Mouse (Mus musculus) left cerebral cortex, adult 2 months (tissue): ENCODE measurements around the gene Lrrc4c. TPM values are rescaled to one million over a fixed set of nuclear protein-coding genes. Genes with fewer than 3 reads are reported as not detected.

Experiments used
- DNase-seq, 2 experiments: peaks; one replicate each; pipeline ENCODE4 v3.0.0; 2021 to 2022; ENCODE audit warnings: low spot score in 2 of 2, mixed read lengths in 1 of 2; ENCODE audit errors: extremely low spot score in 1 of 2
- H3K27ac ChIP-seq: fragments of 200-600 bp; 2 replicates; pipeline ENCODE4 v1.8.1; 2022
- H3K4me3 ChIP-seq: fragments of 200-600 bp; 2 replicates; pipeline ENCODE4 v1.8.1; 2022
- CTCF ChIP-seq: fragments of 200-600 bp; IDR thresholded peaks from 2 replicates; pipeline ENCODE4 v1.8.1; 2022; ENCODE audit warnings: antibody characterized with exemption, mild to moderate bottlenecking, moderate library complexity
- intact Hi-C: fragments of 180-260 bp; cut with DNase I; formaldehyde crosslinking; loops from one replicate; pipeline ENCODE4 v1.15.1; 2025
- total RNA-seq, 2 experiments: library from RNA; stranded (reverse); gene quantifications; 2 replicates each; pipeline ENCODE4 v1.2.3; 2021

Gene Lrrc4c
- total RNA-seq, 2 experiments from 2014 or later = 125 to 133 TPM

DNA sequence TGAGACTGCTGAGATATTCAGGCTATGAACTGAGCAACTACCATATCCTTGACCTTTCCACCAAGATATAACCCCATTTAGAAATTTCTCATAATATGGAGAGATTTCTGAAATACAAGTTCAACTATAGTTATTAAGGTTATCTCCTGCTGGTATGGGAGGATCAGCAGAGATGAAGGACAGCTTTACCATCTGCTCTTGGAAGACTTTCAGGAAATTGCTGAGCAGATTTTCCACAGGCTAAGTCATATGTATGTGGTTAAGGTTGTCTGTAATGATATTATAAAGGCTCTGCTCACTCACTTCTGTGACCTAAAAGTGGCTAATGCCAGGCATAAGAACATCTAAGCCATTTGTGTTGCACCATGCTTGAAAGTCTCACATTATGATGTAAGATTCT, 681.6 kb downstream of the Lrrc4c start:
- no peak for DNase-seq
- intact Hi-C loops = no loop called here

DNA sequence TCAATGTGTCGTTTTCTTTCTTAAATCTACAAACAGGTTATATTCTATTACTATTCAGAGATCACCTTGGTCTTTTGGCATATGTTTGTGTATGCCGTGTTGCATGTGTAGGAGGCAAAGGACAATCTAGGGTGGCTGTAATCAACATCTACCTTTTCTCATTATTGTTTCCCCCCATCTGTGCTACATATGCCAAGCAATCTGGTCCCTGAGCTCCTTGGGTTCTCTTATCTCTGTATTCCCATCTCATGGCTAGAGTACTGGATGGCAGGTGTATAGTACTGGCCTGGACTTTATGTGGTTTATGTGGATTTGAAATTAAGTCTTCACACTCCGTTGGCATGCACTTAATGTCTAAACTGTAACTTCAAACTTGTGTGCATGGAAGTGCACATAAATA, 700.4 kb downstream of the Lrrc4c start:
- TF ChIP-seq CTCF = no peak
- DNase-seq = no peak
- Histone ChIP-seq H3K27ac (no peak overlapping the region), H3K4me3 (no peak overlapping the region)
- intact Hi-C loops = no loop called here

More for the DNA sequence above, 681.6 kb downstream of the Lrrc4c start:
- H3K4me3 ChIP-seq = no peak overlapping the region
- no peak overlapping the region for H3K27ac ChIP-seq
- TF ChIP-seq CTCF = no peak

DNA sequence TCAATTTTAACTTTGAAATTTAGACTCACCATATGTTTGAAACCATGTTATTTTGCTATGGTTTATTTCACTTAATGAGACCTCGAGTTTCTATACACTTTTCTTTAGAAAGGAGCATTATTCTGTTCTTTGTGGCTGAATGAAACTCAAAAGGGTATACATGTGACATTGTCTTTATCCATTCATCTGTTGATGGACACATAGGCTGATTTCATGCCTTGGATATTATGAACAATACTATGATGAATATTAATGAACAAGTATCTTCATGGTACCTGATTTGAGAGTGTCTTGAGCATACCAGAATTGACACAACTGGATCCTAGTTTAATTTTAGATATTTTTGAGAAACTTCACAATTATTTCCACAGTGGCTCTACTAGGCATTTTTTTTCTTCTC, 709.0 kb downstream of the Lrrc4c start:
- TF ChIP-seq CTCF = no peak
- no peak for DNase-seq
- no peak overlapping the region for H3K4me3 ChIP-seq
- intact Hi-C loops = no loop called here
- no peak overlapping the region for H3K27ac ChIP-seq

DNA sequence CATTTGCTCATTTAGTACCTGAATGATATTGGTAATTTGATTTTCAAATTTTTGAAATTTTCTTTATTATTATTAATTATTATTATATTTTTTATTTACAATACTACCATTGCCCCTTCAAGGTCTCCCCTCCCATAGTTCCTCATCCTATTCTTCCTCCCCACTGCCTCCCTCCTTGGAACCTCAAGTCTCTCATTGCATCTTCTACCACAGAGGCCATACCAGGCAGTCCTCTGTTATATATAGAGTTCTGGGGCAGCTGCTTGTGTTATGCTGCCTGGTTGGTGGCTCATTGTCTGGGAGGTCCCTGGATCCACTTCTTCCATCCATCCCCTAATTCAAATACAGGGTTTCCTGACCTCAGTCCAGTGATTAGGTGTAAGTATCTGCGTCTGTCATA, 709.6 kb downstream of the Lrrc4c start:
- intact Hi-C loops = no loop called here
- no peak for TF ChIP-seq CTCF

DNA sequence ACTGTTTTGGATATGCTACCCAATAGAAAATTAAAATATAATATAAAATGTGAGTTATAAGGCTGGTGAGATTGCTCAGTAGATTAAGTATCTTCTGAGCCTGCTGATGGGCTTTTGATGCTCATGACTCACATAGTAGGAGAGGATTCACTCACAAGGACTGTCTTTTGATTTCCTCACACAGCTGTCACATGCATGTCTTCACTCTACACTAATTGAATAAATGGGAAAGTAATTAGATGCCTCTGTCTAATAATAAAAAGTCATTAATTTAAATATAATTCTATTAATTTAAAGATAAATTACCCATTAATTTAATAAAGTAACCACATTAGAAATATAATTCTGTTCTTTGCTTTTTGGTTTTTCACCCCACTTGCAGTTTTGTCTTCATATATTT, 718.4 kb downstream of the Lrrc4c start:
- Histone ChIP-seq H3K27ac (no peak overlapping the region), H3K4me3 (no peak overlapping the region)
- no peak for TF ChIP-seq CTCF
- intact Hi-C loops = no loop called here
- DNase-seq = no peak

More for the DNA sequence above, 709.6 kb downstream of the Lrrc4c start:
- no peak for DNase-seq
- no peak overlapping the region for H3K27ac ChIP-seq
- no peak overlapping the region for H3K4me3 ChIP-seq

DNA sequence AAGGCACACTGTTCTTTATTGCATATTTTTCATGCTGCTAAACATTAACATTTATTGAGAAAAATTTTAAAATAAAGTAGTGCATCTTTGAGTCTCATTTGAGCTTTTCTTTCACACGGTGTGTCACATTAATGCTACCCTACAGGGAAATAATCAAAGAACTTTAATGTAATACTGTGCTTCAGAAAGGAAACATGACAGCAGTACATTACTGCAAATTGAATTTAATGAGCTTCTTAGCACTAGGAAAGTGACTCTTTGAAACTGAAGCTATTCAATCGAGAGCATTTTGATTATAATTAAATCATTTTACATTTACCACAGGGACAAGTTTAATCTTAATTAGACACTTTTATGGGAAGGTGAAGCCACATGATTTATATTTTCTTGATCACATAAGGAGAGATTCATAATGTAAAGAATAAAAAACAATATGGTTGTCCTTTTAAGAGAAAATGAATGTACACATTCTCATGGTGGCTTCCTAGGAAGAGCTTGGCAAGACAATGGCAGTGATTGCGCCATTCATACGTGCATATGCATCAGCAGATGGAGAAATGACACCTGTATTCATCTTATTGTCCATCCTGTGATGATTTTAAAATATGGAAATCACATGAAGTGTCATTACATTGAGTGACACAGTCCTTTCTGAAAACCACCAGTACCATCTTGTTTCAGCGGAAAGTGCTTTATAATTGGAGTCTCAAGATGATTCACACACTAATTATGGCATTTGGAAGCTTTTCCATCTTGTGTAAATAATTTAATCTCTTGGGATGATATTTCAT, 719.2 kb downstream of the Lrrc4c start:
- Histone ChIP-seq H3K4me3 (no peak overlapping the region), H3K27ac (no peak overlapping the region)
- TF ChIP-seq CTCF = no peak
- intact Hi-C loops = no loop called here
- no peak for DNase-seq

DNA sequence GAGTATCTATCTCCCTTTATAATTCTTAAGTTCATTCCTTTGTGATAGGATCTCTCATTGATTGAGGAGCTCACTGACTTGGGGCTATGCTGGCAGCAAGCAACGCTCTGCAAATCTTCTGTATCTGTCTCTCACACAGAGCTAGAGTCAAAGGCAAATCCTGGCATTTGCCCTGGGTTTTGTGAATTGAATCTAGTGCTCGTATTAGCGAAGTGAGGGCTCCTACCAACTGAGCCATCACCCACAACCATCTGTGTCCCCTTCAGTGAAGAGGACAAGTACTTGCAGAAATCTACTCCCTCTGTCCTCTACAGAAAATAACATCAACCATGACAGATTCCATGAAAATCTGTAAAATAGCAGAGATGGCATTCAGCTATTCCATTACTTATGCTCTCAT, 726.0 kb downstream of the Lrrc4c start:
- intact Hi-C loops = no loop called here
- Histone ChIP-seq H3K4me3 (no peak overlapping the region), H3K27ac (no peak overlapping the region)
- DNase-seq = no peak
- TF ChIP-seq CTCF = no peak

DNA sequence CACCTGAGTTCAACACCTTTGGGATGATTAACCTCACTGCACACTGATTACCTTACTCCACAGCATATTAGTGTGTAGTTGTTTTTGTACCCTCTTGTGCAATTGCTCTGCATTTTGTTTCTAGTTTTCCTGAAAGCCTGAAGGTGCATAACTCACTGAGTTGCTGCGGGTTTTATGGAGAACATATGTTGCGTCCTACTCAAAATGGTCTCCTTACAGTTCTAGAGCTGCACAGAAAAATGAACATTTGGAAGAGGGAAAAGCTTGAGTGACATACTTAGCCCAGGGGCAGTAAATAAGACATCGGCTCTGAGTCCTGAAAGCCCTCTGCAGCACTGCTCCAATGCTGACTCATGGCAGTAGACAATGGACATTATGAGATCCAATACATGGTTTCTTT, 727.7 kb downstream of the Lrrc4c start:
- no peak for DNase-seq
- Histone ChIP-seq H3K4me3 (no peak overlapping the region), H3K27ac (no peak overlapping the region; the same call in 1 of the 2 replicates)
- intact Hi-C loops = no loop called here
- TF ChIP-seq CTCF = no peak

DNA sequence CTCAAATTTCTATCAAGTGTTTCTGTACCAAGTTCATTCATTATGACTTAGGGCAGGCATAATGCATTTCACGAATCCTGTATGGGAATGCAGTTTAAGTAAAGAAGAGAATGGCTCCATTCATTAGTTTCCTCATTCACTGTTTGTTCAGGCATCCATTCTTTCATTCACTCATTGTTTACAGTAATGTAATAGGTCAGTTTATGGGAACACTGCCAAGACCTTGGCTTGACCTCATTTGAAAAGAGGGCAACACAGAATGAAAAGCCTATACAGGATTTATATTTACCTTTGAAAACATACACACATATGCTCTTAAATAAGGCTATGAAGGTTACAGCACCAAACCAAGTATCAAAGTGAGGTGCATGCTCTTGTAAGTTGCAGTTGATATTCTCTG, 762.2 kb downstream of the Lrrc4c start:
- no peak overlapping the region for H3K27ac ChIP-seq
- no peak for DNase-seq
- TF ChIP-seq CTCF = no peak
- intact Hi-C loops = no loop called here
- no peak overlapping the region for H3K4me3 ChIP-seq

DNA sequence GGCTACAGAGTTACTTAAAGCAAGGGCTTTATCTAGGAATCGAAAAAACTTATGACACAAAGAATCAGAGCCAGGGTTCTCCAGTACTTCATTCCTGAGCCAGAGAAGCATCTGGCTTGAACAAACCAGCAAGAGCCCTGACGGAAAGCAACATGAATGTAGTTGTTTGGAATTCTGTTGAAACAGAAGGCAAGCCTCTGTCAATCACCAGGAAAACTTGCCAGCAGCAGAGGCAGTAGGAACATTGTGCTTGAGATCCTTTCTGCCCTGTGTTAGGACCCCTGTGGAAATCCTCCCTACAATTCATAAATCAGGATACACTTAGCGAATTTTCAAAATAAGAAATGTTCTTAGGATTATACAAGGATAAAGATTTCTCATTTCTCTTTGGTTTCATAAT, 780.0 kb downstream of the Lrrc4c start:
- Histone ChIP-seq H3K27ac (no peak overlapping the region), H3K4me3 (no peak overlapping the region)
- intact Hi-C loops = no loop called here
- TF ChIP-seq CTCF = no peak
- no peak for DNase-seq

DNA sequence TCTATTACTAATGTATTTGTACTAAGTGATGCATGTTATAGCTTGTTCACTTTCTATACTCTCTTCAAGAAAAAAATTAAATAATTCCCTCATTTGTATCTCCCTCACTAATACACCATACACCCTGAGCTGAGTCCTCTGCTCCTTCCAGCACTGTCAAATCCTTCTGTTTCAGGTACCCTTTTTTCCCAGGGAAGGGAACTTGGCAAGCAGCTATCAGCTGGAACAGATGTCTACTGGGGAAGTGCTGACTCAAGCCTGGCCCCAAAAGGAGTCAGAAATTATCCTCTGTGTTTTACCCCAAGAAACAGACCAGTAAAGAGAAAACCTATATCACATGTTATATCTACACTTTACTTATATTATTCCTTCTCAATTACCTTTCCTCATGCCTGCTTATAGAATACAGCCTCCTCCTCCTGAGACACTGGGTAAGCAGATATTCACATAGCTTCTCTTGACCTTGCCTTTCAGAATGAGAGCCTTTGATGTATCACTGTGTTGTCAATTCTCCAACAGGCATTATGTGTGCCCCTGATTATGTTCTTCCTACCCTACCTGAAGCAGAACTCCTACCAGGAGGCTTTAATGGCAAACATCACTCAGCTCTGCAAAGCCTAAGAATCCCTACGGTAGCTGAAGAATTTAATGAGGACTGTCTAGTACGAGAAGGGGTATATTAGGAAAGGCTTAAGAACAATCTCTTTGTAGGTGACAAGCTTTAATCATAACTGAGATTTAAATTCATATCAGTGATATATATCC, 785.6 kb downstream of the Lrrc4c start:
- H3K4me3 ChIP-seq = no peak overlapping the region
- DNase-seq = no peak
- no peak for TF ChIP-seq CTCF
- intact Hi-C loops = no loop called here
- no peak overlapping the region for H3K27ac ChIP-seq

DNA sequence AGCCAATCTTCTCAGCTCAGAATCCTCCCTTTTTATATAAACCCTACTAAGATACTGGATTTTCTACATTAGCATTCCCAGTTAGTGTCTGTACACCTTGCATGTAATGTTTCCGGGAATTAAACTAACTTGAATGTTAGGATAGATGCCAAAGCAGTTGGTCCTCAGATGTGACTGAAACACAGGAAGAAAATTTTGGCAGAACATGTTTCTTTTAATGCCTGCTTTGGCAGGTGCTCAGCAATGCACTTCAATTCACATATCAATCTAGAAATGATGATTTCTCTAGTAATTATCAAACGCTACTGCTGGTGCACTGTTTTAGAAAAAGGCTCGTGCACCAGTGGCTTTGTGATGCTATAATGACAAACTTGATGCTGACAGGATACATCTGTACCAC, 806.3 kb downstream of the Lrrc4c start:
- intact Hi-C loops = no loop called here
- DNase-seq = no peak
- Histone ChIP-seq H3K27ac (no peak overlapping the region), H3K4me3 (no peak overlapping the region)
- no peak for TF ChIP-seq CTCF

DNA sequence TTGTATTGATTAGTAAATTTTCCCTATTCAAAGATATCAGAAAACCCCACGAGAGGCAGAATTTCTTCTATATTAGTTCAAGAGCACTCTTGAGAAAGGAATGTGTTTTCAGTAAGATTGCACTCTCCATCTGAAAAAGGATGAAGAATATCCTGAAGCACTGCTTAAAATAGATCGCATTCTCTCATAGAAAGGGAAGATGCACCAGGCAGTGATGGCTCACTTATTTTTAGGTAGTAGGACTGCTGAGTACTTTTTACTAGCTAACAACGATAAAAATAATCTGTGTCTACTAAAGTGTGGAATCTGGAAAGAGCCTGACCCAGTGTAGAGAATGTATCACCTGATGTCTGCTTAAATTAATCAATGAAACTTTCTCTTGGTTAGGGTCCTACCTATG, 820.5 kb downstream of the Lrrc4c start:
- H3K27ac ChIP-seq = peak overlapping the region; percentile 64
- H3K4me3 ChIP-seq = no peak overlapping the region
- no peak for TF ChIP-seq CTCF
- DNase-seq = no peak
- intact Hi-C loops = no loop called here
